Mouse (Mus musculus): Measurements from ENCODE around the gene Prkar2a.
A peak's percentile ranks its signal among the peaks of the same experiment; 100 is the strongest.

The Prkar2a gene

GRCm38 (mm10) chr9:108692226-108693041, 3.3 kb downstream of the Prkar2a start:
- DNase-seq = peak; percentile 57

DNA sequence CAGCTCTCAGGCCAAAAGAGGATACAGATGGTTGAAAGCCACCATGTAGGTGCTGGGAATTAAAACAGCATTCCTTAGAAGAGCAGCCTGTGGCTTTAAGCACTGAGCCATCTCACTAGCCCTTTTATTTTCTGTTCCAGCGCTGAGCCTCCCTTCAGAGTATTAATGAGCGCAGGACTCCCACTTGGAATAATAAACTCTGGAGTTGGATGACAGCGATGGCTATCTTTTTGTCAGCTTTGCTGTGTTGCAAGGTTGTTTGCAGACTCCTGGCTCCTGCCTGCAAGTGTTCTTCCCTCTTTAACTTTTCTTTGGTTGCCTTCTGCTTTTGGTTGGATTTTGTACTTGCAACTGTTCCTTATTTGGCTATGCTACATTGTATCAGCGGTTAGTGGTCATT, 4.8 kb downstream of the Prkar2a start:
- DNase-seq = no peak

GRCm38 (mm10) chr9:108694533-108694932, 5.4 kb downstream of the Prkar2a start:
- DNase-seq = no peak

DNA sequence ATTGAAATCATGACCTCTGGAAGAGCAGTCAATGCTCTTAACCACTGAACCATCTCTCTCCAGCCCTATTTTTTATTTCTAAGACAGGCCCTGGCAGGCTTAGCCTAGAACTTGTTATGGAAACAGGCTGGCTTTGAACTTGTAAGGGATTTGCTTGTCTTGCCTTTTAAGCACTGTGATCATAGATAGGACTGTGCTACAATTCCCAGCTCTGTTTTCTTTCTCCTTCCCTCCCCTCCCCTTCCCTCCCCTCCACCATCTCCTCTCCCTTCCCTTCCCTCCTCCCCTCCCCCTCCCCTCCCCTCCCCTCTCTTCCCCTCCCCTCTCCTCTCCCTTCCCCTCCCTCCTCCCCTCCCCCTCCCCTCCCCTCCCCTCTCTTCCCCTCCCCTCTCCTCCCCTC, 13.4 kb downstream of the Prkar2a start:
- no peak for DNase-seq

GRCm38 (mm10) chr9:108703373-108704110, 14.4 kb downstream of the Prkar2a start:
- DNase-seq = no peak

DNA sequence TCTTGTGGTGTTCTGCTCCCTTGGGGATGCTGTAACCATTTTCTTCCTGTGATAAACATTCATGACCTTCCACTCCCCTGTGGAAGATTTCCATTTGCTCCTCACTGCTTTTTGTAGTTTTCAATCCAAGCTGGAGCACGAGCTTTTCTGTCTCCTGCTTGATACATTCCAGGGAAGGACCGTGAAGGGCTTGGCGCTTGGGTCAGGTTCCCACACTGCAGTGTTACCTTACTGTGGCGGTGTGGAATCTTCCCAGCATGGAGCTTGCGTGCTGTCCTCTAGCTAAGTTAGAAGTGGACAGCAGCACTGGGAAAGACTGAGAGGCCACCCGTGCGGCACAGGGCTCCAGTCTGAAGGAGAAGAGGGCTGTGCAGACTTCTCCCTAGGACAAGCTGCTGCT, 15.5 kb downstream of the Prkar2a start:
- no peak for DNase-seq

- DNase-seq = no peak
These were observed 18.1 kb downstream of the Prkar2a start for GRCm38 (mm10) chr9:108707212-108707611.

GRCm38 (mm10) chr9:108708833-108709232, 19.7 kb downstream of the Prkar2a start:
- DNase-seq = no peak

- no peak for DNase-seq
These were observed 21.7 kb downstream of the Prkar2a start for GRCm38 (mm10) chr9:108710767-108711166.

DNA sequence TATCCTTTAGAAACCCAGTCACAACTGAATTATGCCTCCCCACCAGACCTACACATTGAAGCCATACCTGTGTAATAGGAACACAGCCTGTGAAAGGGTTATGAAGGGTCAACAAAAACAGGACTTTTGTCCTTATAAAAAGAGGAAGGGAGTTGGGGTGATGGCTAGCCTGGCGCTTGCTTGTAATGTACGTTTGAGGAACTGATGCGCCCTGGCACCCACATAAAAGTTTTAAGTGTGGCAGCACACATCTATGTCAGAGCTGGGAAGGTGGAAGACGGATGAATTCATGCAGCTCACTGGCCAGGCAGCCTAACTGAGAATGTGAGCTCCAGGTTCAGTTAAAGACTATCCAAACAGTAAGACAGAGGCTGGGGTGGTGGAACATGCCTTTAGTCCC, 27.1 kb downstream of the Prkar2a start:
- DNase-seq = no peak

- no peak for DNase-seq
These were observed 34.6 kb downstream of the Prkar2a start for GRCm38 (mm10) chr9:108723751-108724150.

DNA sequence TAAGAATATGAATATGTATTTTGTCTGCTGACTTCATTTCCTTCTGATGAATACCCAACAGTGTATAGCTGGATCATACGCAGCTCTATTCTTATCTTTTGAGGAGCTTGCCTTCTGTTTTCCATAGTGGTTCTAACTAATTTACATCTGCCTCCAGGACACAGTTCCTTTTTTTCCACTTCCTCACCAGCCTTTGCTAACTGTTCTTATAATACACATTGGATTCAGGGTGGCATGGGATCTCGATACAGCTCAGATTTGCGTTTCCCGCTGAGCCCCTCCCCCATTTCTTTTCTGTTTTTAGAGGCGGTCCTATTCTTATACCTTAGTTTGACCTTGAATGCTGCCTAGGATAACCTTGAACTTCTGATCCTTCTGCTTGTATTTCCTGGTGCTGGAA, 37.0 kb downstream of the Prkar2a start:
- no peak for DNase-seq

DNA sequence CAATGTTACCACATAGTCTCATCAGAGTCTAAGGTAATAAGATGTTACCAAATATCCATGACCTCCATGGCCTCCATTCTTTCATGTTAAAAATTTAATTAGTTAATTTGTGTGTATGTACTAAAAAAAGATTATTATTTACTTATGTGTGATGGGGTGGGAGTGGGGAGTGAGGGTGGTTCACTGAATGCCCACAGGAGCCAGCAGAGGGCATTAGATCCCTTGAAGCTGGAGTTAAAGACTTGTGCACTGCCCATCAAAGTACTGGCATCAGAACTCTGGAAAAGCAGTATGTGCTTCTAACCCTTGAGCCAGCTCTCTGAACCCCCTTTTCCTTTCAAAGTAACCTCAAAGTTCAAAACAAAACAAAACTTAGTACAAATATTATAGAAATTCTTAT, 39.9 kb downstream of the Prkar2a start:
- no peak for DNase-seq

DNA sequence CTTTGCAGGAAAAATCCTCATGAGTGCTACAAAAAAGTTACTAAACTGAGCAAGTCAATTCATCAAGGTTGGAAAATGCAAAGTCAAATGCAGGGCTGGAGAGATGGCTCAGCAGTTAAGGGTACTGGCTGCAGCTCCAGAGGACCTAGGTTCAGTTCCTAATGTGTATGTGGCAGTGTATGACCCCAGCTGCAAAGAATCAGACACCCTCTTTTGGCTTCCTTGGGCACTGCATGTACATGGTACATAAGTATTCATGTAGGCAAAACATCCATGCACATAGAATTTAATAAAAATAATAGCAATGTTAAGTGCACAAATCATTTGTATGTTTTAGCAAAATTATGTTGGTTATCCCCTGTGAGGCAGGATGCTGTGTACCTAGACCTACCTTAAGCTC, 43.3 kb downstream of the Prkar2a start:
- DNase-seq = no peak

DNA sequence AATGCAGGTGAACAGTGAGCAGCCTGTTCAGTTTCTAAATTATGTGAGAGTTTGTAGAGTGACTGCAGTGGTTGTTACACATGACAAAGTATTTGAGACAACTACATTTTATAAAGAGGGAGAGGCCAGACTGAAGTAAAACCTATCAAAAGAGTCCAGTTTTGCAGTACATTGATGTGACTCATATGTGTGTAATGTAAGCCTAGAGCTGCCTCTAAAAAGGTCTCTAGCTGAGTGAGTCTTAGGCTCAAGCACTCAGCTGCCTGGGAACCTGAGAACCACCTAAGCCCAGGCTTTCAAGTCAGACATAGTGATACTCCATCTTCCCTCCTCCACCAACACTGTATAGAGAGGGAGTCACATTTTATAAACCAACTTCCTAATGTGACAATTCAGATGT, 45.5 kb downstream of the Prkar2a start:
- no peak for DNase-seq

GRCm38 (mm10) chr9:108739239-108739638, 50.1 kb downstream of the Prkar2a start:
- DNase-seq = no peak

- no peak for DNase-seq
These were observed 50.9 kb downstream of the Prkar2a start for GRCm38 (mm10) chr9:108740062-108740461.

DNA sequence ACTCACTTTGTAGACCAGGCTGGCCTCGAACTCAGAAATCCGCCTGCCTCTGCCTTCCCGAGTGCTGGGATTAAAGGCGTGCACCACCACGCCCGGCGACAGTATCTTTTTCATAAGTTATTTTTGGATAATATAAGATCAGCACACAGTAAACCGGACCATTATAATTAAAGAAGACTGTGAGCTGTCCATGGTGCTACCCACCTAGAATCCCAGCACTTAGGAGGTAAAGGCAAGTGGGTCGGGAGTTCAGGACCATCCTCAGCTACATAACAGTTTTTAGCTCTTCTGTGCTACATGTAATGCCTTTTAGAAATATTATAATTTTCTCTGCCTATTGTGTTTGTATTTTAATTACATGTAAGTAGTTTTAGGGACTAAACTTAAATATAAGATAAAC, 52.9 kb downstream of the Prkar2a start:
- DNase-seq = no peak

- no peak for DNase-seq
These were observed 57.9 kb downstream of the Prkar2a start for GRCm38 (mm10) chr9:108746876-108747499.

DNA sequence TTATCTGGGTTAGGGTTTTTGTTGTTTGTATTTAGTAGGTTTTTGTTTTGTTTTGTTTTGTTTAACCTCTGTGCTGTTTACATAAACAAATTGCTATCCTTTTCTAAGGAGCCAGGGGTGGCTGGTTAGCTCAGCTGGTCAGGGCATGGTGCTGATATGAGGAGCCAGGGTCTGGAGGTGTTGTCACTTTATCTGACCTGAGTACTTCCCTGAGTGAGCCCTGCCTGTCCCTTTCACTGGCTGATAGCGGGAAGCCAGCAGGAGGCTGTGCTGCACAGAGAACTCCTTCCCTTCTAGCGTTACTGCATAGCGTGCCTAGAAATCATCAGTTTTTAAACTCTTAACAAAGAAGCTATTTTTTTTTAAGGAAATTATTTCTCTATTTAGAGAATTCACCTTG, 58.6 kb downstream of the Prkar2a start:
- DNase-seq = no peak

GRCm38 (mm10) chr9:108748600-108749183, 59.6 kb downstream of the Prkar2a start:
- no peak for DNase-seq

DNA sequence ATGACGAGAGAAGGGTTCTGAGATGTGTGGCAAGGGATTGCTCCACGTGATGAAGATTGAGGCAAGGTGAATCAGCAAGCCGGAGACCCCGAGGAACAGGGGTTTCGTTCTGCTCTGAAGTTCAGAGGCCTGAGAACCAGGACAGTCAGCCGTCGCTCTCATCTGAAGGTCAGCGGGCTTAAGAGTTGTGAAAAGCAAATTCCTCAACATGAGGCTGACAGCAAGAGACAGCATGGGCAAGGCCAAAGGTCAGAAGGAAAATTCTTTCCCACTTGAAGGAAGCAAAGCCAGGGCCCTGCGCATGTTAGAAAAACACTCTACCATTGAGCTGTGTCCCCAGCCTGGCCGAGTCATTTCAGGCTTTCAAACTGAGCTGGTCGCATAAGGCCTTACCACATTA, 61.5 kb downstream of the Prkar2a start:
- peak; percentile 59 for DNase-seq

- DNase-seq = no peak
These were observed 63.2 kb downstream of the Prkar2a start for GRCm38 (mm10) chr9:108752142-108752920.
